Mouse (Mus musculus): Measurements from ENCODE around the gene Vmn1r188. TPM values are rescaled to one million over a fixed set of nuclear protein-coding genes. Genes with fewer than 3 reads are reported as not detected.
A peak's percentile ranks its signal among the peaks of the same experiment; 100 is the strongest.

Vmn1r188 gene
- total RNA-seq, 1 experiment = not detected

GRCm38 (mm10) chr13:22036986-22037385 is 47.3 kb upstream of the Vmn1r188 start:
- DNase-seq (ENCODE audit: low read depth, low spot score) = no peak
- Histone ChIP-seq H3K9me3 (ENCODE audit: control insufficient read depth, insufficient read depth, low read depth, low read length) (no peaks in the 10 kb centered on the region), H3K9ac (ENCODE audit: insufficient read depth, low read depth, low read length, poor library complexity, severe bottlenecking) (peak overlapping the region; percentile 66; the same call in 1 of the 2 replicates), H3K4me1 (ENCODE audit: control insufficient read depth in 2 of 2, insufficient read depth in 2 of 2, low read length in 2 of 2, poor library complexity in 1 of 2) (peaks cover 0 to 8% of the 10 kb centered on the region in 2 experiments; a peak in 1 of 4 replicates), H3K27ac (ENCODE audit: insufficient read depth, low read depth, low read length, poor library complexity, severe bottlenecking) (peak overlapping the region; percentile 47; the same call in 1 of the 2 replicates), H3K4me3 (ENCODE audit: insufficient read depth in 1 of 2, low read depth in 1 of 2, low read length in 2 of 2, poor library complexity in 1 of 2, severe bottlenecking in 1 of 2) (peak overlapping the region; percentile 4 to 58; a peak in 2 of 4 replicates), H3K36me3 (ENCODE audit: control insufficient read depth, insufficient read depth, low read length, poor library complexity, severe bottlenecking) (no peaks in the 10 kb centered on the region)
- TF ChIP-seq CHD2 (IDR thresholded peaks at IDR 0.05; ENCODE audit: low read depth, low read length) (no peak), ZC3H11A (IDR thresholded peaks at IDR 0.05; ENCODE audit: borderline replicate concordance, low read depth, low read length) (no peak), ZNF384 (IDR thresholded peaks at IDR 0.05; ENCODE audit: low read depth, low read length) (no peak), MAFK (IDR thresholded peaks at IDR 0.05; ENCODE audit: insufficient read depth, low read depth, low read length) (no peak), HCFC1 (IDR thresholded peaks at IDR 0.05; ENCODE audit: borderline replicate concordance, insufficient read depth, low read length) (no peak)
- in situ Hi-C loops (cut with MboI; ENCODE audit: low sequenced_read_pairs in 2 of 2, unreplicated experiment in 2 of 2) = loop anchor here (10.0 to 25.0 kb wide), 8 partner anchors 300 to 1725 kb away; partner anchors contain the start of genes Hist1h4j (in 2 of the 2), Abt1 (in 1 of the 2), Hist1h1a (in 1 of the 2) and Hist1h1d (in 1 of the 2)

- Histone ChIP-seq H3K4me1 (ENCODE audit: control insufficient read depth in 2 of 2, insufficient read depth in 2 of 2, low read length in 2 of 2, poor library complexity in 1 of 2) (peaks cover 0 to 8% of the 10 kb centered on the region in 2 experiments; a peak in 1 of 4 replicates), H3K27ac (ENCODE audit: insufficient read depth, low read depth, low read length, poor library complexity, severe bottlenecking) (peak overlapping the region; percentile 47; the same call in 1 of the 2 replicates)
These were observed 46.8 kb upstream of the Vmn1r188 start for GRCm38 (mm10) chr13:22037415-22037814.

GRCm38 (mm10) chr13:22039364-22039763 is 44.9 kb upstream of the Vmn1r188 start:
- no peak for DNase-seq (ENCODE audit: low read depth, low spot score)
- no peak overlapping the region; the same call in 1 of the 2 replicates for H3K27ac ChIP-seq (ENCODE audit: insufficient read depth, low read depth, low read length, poor library complexity, severe bottlenecking)
- no peaks in the 10 kb centered on the region for H3K9me3 ChIP-seq (ENCODE audit: control insufficient read depth, insufficient read depth, low read depth, low read length)
- in situ Hi-C loops (cut with MboI; ENCODE audit: low sequenced_read_pairs in 2 of 2, unreplicated experiment in 2 of 2) = loop anchor here (10.0 to 25.0 kb wide), 8 partner anchors 302 to 1723 kb away; partner anchors contain the start of genes Hist1h4j (in 2 of the 2), Abt1 (in 1 of the 2), Hist1h1a (in 1 of the 2) and Hist1h1d (in 1 of the 2)
- TF ChIP-seq ZNF384 (IDR thresholded peaks at IDR 0.05; ENCODE audit: low read depth, low read length) (no peak), CHD2 (IDR thresholded peaks at IDR 0.05; ENCODE audit: low read depth, low read length) (no peak), HCFC1 (IDR thresholded peaks at IDR 0.05; ENCODE audit: borderline replicate concordance, insufficient read depth, low read length) (no peak), MAFK (IDR thresholded peaks at IDR 0.05; ENCODE audit: insufficient read depth, low read depth, low read length) (no peak)
- no peak overlapping the region; the same call in 1 of the 2 replicates for H3K9ac ChIP-seq (ENCODE audit: insufficient read depth, low read depth, low read length, poor library complexity, severe bottlenecking)
- no peaks in the 10 kb centered on the region for H3K36me3 ChIP-seq (ENCODE audit: control insufficient read depth, insufficient read depth, low read length, poor library complexity, severe bottlenecking)
- H3K4me3 ChIP-seq (ENCODE audit: insufficient read depth in 1 of 2, low read depth in 1 of 2, low read length in 2 of 2, poor library complexity in 1 of 2, severe bottlenecking in 1 of 2) = peak overlapping the region in 1 of 2 experiments; percentile 42; a peak in 1 of 4 replicates
- H3K4me1 ChIP-seq (ENCODE audit: control insufficient read depth in 2 of 2, insufficient read depth in 2 of 2, low read length in 2 of 2, poor library complexity in 1 of 2) = no peaks in the 10 kb centered on the region

More at GRCm38 (mm10) chr13:22037415-22037814, 46.8 kb upstream of the Vmn1r188 start:
- H3K9me3 ChIP-seq (ENCODE audit: control insufficient read depth, insufficient read depth, low read depth, low read length) = no peaks in the 10 kb centered on the region
- H3K4me3 ChIP-seq (ENCODE audit: insufficient read depth in 1 of 2, low read depth in 1 of 2, low read length in 2 of 2, poor library complexity in 1 of 2, severe bottlenecking in 1 of 2) = no peak overlapping the region
- no peaks in the 10 kb centered on the region for H3K36me3 ChIP-seq (ENCODE audit: control insufficient read depth, insufficient read depth, low read length, poor library complexity, severe bottlenecking)
- no peak for DNase-seq (ENCODE audit: low read depth, low spot score)
- TF ChIP-seq CHD2 (IDR thresholded peaks at IDR 0.05; ENCODE audit: low read depth, low read length) (no peak), MAFK (IDR thresholded peaks at IDR 0.05; ENCODE audit: insufficient read depth, low read depth, low read length) (no peak), ZC3H11A (IDR thresholded peaks at IDR 0.05; ENCODE audit: borderline replicate concordance, low read depth, low read length) (no peak), ZNF384 (IDR thresholded peaks at IDR 0.05; ENCODE audit: low read depth, low read length) (no peak), HCFC1 (IDR thresholded peaks at IDR 0.05; ENCODE audit: borderline replicate concordance, insufficient read depth, low read length) (no peak)
- in situ Hi-C loops (cut with MboI; ENCODE audit: low sequenced_read_pairs in 2 of 2, unreplicated experiment in 2 of 2) = loop anchor here (10.0 to 25.0 kb wide), 8 partner anchors 300 to 1725 kb away; partner anchors contain the start of genes Hist1h4j (in 2 of the 2), Abt1 (in 1 of the 2), Hist1h1a (in 1 of the 2) and Hist1h1d (in 1 of the 2)
- H3K9ac ChIP-seq (ENCODE audit: insufficient read depth, low read depth, low read length, poor library complexity, severe bottlenecking) = peak overlapping the region; percentile 27; the same call in 1 of the 2 replicates

DNA sequence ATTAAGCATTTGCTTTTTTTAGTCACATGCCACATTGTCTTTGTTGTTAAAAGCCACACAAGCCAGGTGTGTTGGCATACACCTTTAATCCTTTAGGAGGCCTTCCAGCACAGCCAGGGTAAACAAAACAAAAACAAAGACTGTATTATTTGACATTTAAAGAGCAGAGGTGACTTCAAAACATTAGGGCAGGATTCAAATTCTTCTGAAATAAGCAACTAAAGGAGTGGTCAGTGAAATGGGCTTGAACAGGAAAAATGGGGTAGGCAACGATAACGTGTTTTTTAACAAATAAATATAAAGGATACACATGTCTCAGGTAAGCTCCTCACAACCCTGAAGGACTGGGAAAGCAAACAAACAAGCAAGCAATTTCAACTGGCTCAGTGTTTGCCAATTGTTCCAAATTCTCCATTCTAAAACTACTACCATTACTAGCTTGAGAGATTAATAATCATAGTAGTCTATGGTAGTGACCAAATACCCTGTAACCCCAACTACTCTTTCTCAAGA is 44.2 kb upstream of the Vmn1r188 start:
- in situ Hi-C loops (cut with MboI; ENCODE audit: low sequenced_read_pairs in 2 of 2, unreplicated experiment in 2 of 2) = loop anchor here (10.0 to 25.0 kb wide), 8 partner anchors 303 to 1722 kb away; partner anchors contain the start of genes Hist1h4j (in 2 of the 2), Abt1 (in 1 of the 2), Hist1h1a (in 1 of the 2) and Hist1h1d (in 1 of the 2)
- Histone ChIP-seq H3K4me3 (ENCODE audit: insufficient read depth in 1 of 2, low read depth in 1 of 2, low read length in 2 of 2, poor library complexity in 1 of 2, severe bottlenecking in 1 of 2) (peak overlapping the region; percentile 42 to 54), H3K4me1 (ENCODE audit: control insufficient read depth in 2 of 2, insufficient read depth in 2 of 2, low read length in 2 of 2, poor library complexity in 1 of 2) (no peaks in the 10 kb centered on the region), H3K27ac (ENCODE audit: insufficient read depth, low read depth, low read length, poor library complexity, severe bottlenecking) (peak overlapping the region; percentile 78; the same call in 1 of the 2 replicates), H3K36me3 (ENCODE audit: control insufficient read depth, insufficient read depth, low read length, poor library complexity, severe bottlenecking) (no peaks in the 10 kb centered on the region), H3K9ac (ENCODE audit: insufficient read depth, low read depth, low read length, poor library complexity, severe bottlenecking) (peak overlapping the region; percentile 2; the same call in 1 of the 2 replicates), H3K9me3 (ENCODE audit: control insufficient read depth, insufficient read depth, low read depth, low read length) (no peaks in the 10 kb centered on the region)
- TF ChIP-seq CHD2 (IDR thresholded peaks at IDR 0.05; ENCODE audit: low read depth, low read length) (no peak), HCFC1 (IDR thresholded peaks at IDR 0.05; ENCODE audit: borderline replicate concordance, insufficient read depth, low read length) (no peak), ZC3H11A (IDR thresholded peaks at IDR 0.05; ENCODE audit: borderline replicate concordance, low read depth, low read length) (no peak), MAFK (IDR thresholded peaks at IDR 0.05; ENCODE audit: insufficient read depth, low read depth, low read length) (no peak), ZNF384 (IDR thresholded peaks at IDR 0.05; ENCODE audit: low read depth, low read length) (no peak)
- DNase-seq (ENCODE audit: low read depth, low spot score) = no peak

Measured in ES-E14 (cell line).